Mouse (Mus musculus): ENCODE results near the gene Tbc1d22a.

Tbc1d22a gene

DNA sequence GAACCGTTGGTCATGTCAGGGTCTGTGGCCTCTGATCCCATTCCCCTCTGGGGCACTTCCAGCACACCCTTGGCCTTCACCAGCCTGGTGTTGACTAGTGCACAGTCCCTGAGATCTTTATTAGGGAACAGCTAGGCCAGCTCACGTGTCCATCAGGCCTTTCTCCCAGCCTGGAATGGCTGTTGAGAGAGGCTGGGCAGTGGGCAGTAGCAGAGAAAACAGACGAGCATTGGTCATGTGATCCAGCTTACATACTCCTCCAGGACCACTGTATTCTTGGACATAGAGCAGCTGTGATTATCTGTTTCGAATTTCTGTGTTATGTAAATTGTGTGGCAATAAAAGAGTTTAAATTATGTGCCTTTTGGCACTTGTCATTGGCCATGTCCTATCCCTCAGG is 65.9 kb downstream of the Tbc1d22a start:
- no peak for DNase-seq (ENCODE audit: low read depth)

GRCm38 (mm10) chr15:86283238-86283637 is 69.0 kb downstream of the Tbc1d22a start:
- no peak for DNase-seq (ENCODE audit: low read depth)

- peak; percentile 40 for DNase-seq (ENCODE audit: low read depth)
Measured at GRCm38 (mm10) chr15:86285296-86285695, 71.0 kb downstream of the Tbc1d22a start.

DNA sequence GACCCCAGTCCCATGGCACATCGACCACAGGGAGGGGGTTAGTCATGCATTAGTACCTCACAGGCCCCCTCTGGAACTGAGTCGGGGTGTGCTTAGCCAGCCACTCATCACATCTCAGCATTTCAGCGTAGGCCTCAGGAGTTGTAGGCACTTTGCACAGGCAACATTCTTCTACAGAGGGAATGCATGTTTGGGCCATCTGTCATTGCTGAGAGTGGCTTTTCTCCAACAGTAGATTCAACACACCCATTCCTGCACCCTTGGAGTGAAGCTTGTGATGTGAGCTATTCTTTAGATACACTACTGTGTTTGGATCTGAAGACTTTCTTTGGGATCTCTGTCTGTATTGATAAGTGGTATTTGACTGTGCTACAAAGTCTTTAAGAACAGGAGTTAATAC is 75.8 kb downstream of the Tbc1d22a start:
- DNase-seq (ENCODE audit: low read depth) = no peak

DNA sequence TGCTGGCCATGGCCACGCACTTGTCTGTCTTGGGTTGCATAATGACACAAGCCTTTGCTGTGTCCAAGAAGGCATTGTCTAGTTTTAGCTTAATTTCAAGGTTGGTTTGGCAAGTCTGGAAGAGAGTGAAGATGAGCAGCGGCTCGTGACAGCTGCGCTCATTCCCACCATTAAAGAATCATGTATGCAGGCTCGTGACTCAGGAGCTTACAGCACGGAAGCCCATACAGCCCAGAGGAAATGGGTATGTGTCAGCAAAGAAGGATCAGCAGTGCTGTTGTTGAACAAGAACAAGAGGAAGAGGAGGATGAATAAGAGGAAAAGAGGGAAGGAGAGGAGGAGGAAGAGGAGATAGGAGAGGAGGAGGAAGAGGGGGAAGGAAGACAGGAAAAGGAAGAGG is 78.0 kb downstream of the Tbc1d22a start:
- DNase-seq (ENCODE audit: low read depth) = no peak

DNA sequence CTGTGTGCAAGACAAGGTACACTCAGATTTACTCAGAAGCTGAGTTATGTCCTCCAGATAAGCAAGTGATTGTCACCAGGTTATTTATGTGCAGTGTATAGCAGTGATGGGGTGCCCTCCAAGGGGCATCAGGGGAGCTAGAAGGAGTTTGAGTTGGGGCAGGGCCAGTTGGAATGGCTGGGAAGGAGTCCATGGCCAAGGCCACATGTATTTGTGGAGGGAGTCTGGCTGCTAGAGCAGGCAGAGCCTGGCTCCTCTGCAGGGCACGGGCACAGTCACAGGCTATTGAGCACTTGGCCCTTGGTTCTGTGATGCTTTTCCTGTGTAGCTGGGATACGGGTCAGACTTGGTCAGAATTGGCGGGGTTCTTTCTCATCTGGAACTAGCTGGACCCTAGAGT is 80.2 kb downstream of the Tbc1d22a start:
- no peak for DNase-seq (ENCODE audit: low read depth)

GRCm38 (mm10) chr15:86295722-86296288 is 81.5 kb downstream of the Tbc1d22a start:
- DNase-seq (ENCODE audit: low read depth) = no peak

DNA sequence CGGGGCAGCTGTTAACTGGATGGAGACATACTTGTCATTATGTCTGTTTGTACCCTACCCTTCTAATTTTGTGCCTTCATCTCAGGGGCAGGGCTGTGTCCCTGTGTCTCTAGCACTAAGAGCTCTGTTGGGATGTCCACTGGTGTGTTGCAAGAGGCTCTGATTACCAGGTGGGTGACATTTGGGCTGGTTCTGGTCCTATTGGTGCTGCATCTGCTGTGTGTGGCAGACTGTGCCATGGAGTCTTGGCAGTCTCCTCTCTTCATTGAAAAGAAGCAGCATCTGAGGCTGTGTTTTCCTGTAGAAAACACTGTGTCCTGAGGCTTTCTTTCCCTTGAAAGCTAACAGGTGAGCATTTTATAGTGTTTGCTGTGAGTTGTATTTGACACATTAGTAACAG is 83.0 kb downstream of the Tbc1d22a start:
- no peak for DNase-seq (ENCODE audit: low read depth)

DNA sequence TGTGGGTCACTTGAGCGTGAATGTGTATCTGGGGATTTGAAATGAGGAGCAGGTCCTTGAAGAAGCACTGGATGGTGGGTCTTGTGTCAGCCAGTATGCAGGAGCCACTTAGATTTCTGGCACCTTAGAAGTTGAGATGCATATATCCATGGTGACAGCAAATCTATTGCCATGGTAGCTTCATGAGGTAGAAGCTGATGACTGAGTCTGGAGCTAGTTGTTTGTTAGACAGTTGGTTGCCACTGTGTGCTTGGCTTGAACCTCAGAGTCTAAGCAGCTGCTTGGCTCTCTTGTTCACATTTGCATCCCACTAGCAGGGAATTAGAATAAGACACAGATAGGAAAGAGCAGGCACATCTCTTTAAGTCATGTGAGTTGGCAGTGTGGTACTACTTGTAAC is 89.6 kb downstream of the Tbc1d22a start:
- no peak for DNase-seq (ENCODE audit: low read depth)

GRCm38 (mm10) chr15:86304861-86305260 is 90.6 kb downstream of the Tbc1d22a start:
- no peak for DNase-seq (ENCODE audit: low read depth)

DNA sequence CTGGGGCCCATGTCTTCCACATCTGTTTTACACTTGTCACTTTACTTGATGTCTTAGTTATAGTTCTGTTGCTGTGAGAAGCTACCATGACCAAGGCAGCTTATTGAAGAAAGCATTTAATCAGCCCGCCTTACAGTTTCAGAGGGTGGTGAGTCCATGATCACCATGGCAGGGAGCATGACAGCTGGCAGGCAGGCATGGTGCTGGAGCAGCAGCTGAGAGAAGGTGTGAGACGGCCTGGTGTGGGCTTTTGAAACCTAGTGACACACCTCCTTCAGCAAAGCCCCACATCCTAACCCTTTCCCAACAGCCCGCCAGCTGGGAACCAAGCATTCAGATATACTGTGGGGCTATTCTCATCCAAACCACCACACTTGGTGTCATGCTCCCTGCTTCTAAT is 91.0 kb downstream of the Tbc1d22a start:
- no peak for DNase-seq (ENCODE audit: low read depth)

GRCm38 (mm10) chr15:86309213-86309829 is 95.1 kb downstream of the Tbc1d22a start:
- DNase-seq (ENCODE audit: low read depth) = no peak

DNA sequence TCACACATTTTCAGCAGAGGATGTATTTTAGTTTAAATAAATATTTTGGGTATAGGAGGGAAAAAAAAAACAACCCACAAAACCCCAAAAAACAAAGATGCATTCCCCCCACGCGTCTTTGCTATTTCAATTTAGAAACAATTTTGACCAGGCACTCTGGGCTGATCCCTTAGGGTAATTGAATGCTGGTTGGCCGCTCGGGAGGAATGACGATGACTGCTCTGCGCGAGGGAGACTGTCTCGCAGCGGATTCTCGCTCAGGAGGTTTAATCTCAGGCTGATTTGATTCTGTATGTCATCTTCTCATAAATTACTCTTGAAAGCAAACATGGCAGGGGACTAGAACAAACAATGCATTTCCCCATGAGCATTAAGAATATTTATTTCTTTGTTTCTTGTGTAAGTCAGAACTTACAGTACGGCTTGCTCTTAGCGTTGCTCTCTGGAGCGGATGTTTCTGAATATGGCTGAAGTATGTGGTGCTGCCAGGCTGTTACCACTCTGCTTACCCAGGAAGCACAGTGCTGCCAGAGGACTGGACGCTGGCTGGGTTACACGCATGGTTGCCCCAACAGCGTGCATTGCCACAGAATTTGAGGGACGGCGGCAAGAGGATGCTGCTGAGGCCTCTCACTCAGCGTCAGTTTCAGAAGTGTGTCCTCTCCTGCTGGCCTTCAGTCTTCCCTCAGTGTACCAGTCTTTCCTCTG is 106.7 kb downstream of the Tbc1d22a start:
- DNase-seq (ENCODE audit: low read depth) = no peak

GRCm38 (mm10) chr15:86326341-86326740 is 112.1 kb downstream of the Tbc1d22a start:
- no peak for DNase-seq (ENCODE audit: low read depth)

DNA sequence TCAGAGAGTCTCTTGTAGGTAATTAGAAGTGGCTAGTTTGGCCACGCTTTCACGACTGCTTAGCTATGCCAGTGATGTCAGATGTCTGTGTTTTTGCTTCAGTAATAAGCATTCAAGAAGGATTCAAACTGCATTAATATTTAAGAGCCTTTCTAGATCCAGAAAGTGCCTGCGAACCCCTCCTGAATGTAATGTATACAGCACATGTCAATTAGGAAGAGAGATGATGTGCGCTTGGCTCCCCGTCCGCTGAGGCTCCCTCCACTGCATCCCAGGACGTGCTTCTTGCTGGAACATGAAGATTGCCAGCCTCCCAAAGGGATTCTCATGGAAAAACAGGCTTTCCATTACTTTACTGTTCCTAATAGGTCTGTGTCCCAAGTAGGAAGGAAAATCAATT is 115.7 kb downstream of the Tbc1d22a start:
- no peak for DNase-seq (ENCODE audit: low read depth)

- DNase-seq (ENCODE audit: low read depth) = no peak
Measured at GRCm38 (mm10) chr15:86330454-86330853, 116.2 kb downstream of the Tbc1d22a start.

- DNase-seq (ENCODE audit: low read depth) = no peak
Measured at GRCm38 (mm10) chr15:86331501-86332245, 117.4 kb downstream of the Tbc1d22a start.

- DNase-seq (ENCODE audit: low read depth) = no peak
Measured at GRCm38 (mm10) chr15:86333176-86333575, 118.9 kb downstream of the Tbc1d22a start.

DNA sequence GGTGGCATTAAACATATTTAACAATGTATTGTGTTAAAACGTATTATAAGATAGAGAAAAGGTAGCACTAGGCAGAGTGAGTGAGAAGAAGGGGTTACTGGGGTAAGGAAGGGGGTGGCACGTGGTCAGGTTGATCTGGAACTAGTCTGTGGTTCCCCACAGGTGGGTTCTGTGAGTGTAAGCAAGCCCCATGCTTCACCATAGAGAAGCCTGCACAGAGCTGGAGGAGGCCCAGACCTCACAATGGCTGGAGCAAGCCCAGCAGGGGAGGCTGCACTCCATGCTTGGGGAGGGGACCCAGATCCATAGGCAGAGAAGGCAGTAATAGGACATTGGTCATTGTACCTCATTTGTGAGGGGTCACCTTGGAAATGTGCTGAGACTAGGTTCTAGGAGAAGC is 119.3 kb downstream of the Tbc1d22a start:
- no peak for DNase-seq (ENCODE audit: low read depth)

- no peak for DNase-seq (ENCODE audit: low read depth)
Measured at GRCm38 (mm10) chr15:86334276-86334675, 120.0 kb downstream of the Tbc1d22a start.

- DNase-seq (ENCODE audit: low read depth) = no peak
Measured at GRCm38 (mm10) chr15:86334745-86335144, 120.5 kb downstream of the Tbc1d22a start.

DNA sequence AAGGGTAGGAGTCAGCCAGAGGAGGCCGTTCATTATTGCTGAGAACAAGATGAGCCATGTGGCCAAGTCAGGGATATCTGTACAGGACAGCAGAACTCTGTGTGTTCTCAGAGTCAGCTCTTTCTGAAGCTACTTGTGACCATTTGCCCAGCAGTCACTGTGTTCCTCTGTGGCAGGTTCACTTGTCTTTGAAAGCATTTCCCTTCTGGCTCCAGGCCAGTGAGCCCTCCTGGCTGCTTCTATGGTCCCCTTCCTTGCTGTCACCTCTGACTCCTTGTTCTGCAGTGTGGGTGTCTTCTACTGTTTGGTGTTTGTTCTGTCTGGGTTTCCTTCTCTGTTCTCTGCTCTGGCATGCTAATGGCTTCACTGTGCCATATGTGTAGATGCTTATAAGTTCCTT is 121.5 kb downstream of the Tbc1d22a start:
- DNase-seq (ENCODE audit: low read depth) = peak; percentile 10

- no peak for DNase-seq (ENCODE audit: low read depth)
Measured at GRCm38 (mm10) chr15:86337726-86338125, 123.5 kb downstream of the Tbc1d22a start.
